In genomic region chr19:47302191-47302852, GRCm38 (mm10) we compare ENCODE assay signal across 8 mouse cellular contexts.
DNase-seq lines count a peak whose midpoint lies in the region; ATAC-seq and TF ChIP-seq lines count a peak whose summit lies in the region.

No protein-coding gene starts in this region.

- no peak for ATAC-seq in heart, embryonic 11.5 days (replicated peaks; ENCODE audit: insufficient number of reproducible peaks, low FRiP score, low TSS enrichment)
- ATAC-seq in kidney, embryonic 14.5 days (ENCODE audit: low FRiP score, low TSS enrichment): peak; percentile 74

- H3K9ac ChIP-seq in heart, embryonic 11.5 days (ENCODE audit: low read depth, low read length): 0 out of 2 replicates have a peak overlapping the region, but pooled peaks have one; percentile 39
- H3K9ac ChIP-seq in kidney, embryonic 14.5 days (ENCODE audit: low read depth, low read length): peak overlapping the region; percentile 33; the same call in 1 of the 2 replicates

- no peak for TF ChIP-seq CTCF in gastrocnemius, adult 2 months (IDR thresholded peaks at IDR 0.05)

- intact Hi-C loops in heart, postnatal 25 days (cut with DNase I): no loop called here
- intact Hi-C loops in gastrocnemius, adult 2 months (cut with DNase I): no loop called here

- H3K27me3 ChIP-seq in heart, embryonic 11.5 days (ENCODE audit: control insufficient read depth, insufficient read depth, low read length): no peaks in the 10 kb centered on the region
- no peaks in the 10 kb centered on the region for H3K27me3 ChIP-seq in kidney, embryonic 14.5 days (ENCODE audit: control insufficient read depth, insufficient read depth, low read length)

- H3K36me3 ChIP-seq in heart, embryonic 11.5 days (ENCODE audit: control insufficient read depth, insufficient read depth, low read length): peaks cover 8% of the 10 kb centered on the region
- peaks cover 12% of the 10 kb centered on the region for H3K36me3 ChIP-seq in kidney, embryonic 14.5 days (ENCODE audit: control insufficient read depth, insufficient read depth, low read length)

- no peak overlapping the region for H3K4me2 ChIP-seq in heart, embryonic 11.5 days
- H3K4me2 ChIP-seq in kidney, embryonic 14.5 days (replicated peaks; ENCODE audit: low read depth, low read length): peak overlapping the region; percentile 8

- H3K4me1 ChIP-seq in heart, embryonic 11.5 days (ENCODE audit: control insufficient read depth, insufficient read depth, low read length): peaks cover 36% of the 10 kb centered on the region
- H3K4me1 ChIP-seq in kidney, embryonic 14.5 days (ENCODE audit: control insufficient read depth, insufficient read depth, low read length): peaks cover 29% of the 10 kb centered on the region

- peak overlapping the region; percentile 64 for H3K27ac ChIP-seq in heart, embryonic 11.5 days (ENCODE audit: low read depth, low read length)
- H3K27ac ChIP-seq in gastrocnemius, adult 2 months: peak overlapping the region; percentile 71
- peak overlapping the region; percentile 83 for H3K27ac ChIP-seq in kidney, embryonic 14.5 days (ENCODE audit: low read depth, low read length)

- no peak for DNase-seq in heart, postnatal 25 days (ENCODE audit: low spot score)
- DNase-seq in gastrocnemius, adult 2 months: peak; percentile 93
- DNase-seq in lung, postnatal 25 days (ENCODE audit: low spot score): peak; percentile 78
- no peak for DNase-seq in urinary bladder, postnatal 25 days (ENCODE audit: low spot score)
- DNase-seq in right cerebral cortex, postnatal 4 days: no peak
- no peak for DNase-seq in urinary bladder, postnatal 10 days (ENCODE audit: low spot score)

- WGBS in heart, embryonic 11.5 days (ENCODE audit: insufficient replicate concordance): 59% methylated on average over 21 of the region's 21 CpGs
- 29% methylated on average over 21 of the region's 21 CpGs for WGBS in kidney, embryonic 14.5 days

- H3K9me3 ChIP-seq in heart, embryonic 11.5 days (replicated peaks; ENCODE audit: control insufficient read depth, low read length): no peaks in the 10 kb centered on the region
- H3K9me3 ChIP-seq in kidney, embryonic 14.5 days (ENCODE audit: control insufficient read depth, low read length): no peaks in the 10 kb centered on the region

- H3K4me3 ChIP-seq in heart, embryonic 11.5 days (ENCODE audit: low read depth, low read length): no peak overlapping the region
- H3K4me3 ChIP-seq in gastrocnemius, adult 2 months: peak overlapping the region; percentile 40
- H3K4me3 ChIP-seq in kidney, embryonic 14.5 days (ENCODE audit: low read length): no peak overlapping the region

Comparison
In these comparisons a context has a peak if more than half of its experiments do, and no peak if none do; other contexts are left out.
1. DNase-seq: peak in gastrocnemius, adult 2 months (single experiment) and lung, postnatal 25 days (single experiment); none in heart, postnatal 25 days (single experiment), urinary bladder, postnatal 25 days (single experiment), right cerebral cortex, postnatal 4 days (single experiment) and urinary bladder, postnatal 10 days (single experiment).
2. Peak in every context shown above with its lines, with median percentiles within 50 percentile points of each other: H3K27ac ChIP-seq.